Comparison of ENCODE assay signal across 18 mouse cellular contexts in genomic region chr6:39808511-39808910, GRCm38 (mm10). TPM values are rescaled to one million over a fixed set of nuclear protein-coding genes. Genes with fewer than 3 reads are reported as not detected.
A peak's percentile ranks its signal among the peaks of the same experiment; 100 is the strongest.
DNase-seq lines count a peak whose midpoint lies in the region; ATAC-seq and TF ChIP-seq lines count a peak whose summit lies in the region.
"Had no signal": no experiment of that assay in that cellular context is flagged by ENCODE, and none has a peak within 500 bp of the region (broad histone marks: within the 10 kb centered on the region; RNA-seq: fewer than 3 reads in every experiment).

No protein-coding gene starts in this region.

- no peaks in the 10 kb centered on the region for H3K27me3 ChIP-seq in midbrain, embryonic 13.5 days
- H3K27me3 ChIP-seq in midbrain, postnatal 0 days (ENCODE audit: insufficient read depth, low read length) = no peaks in the 10 kb centered on the region
- no peaks in the 10 kb centered on the region for H3K27me3 ChIP-seq in hindbrain, embryonic 10.5 days (ENCODE audit: insufficient read depth, poor library complexity, severe bottlenecking)
- H3K27me3 ChIP-seq: embryonic facial prominence, embryonic 12.5 days; forebrain, embryonic 13.5 days; heart, embryonic 12.5 days had no signal

- H3K9me3 ChIP-seq in midbrain, embryonic 13.5 days = no peaks in the 10 kb centered on the region
- H3K9me3 ChIP-seq in midbrain, postnatal 0 days (ENCODE audit: low read length) = no peaks in the 10 kb centered on the region
- H3K9me3 ChIP-seq in hindbrain, embryonic 10.5 days = no peaks in the 10 kb centered on the region
- H3K9me3 ChIP-seq: embryonic facial prominence, embryonic 12.5 days; forebrain, embryonic 13.5 days; heart, embryonic 12.5 days had no signal

- H3K9ac ChIP-seq in midbrain, embryonic 13.5 days (replicated peaks) = 0 out of 2 replicates have a peak overlapping the region, but pooled peaks have one; percentile 6
- H3K9ac ChIP-seq in midbrain, postnatal 0 days (replicated peaks; ENCODE audit: low read length, poor library complexity, severe bottlenecking) = no peak overlapping the region
- H3K9ac ChIP-seq: embryonic facial prominence, embryonic 12.5 days; forebrain, embryonic 13.5 days; heart, embryonic 12.5 days had no signal

- no peak for ATAC-seq in midbrain, embryonic 13.5 days
- ATAC-seq in midbrain, postnatal 0 days (ENCODE audit: low FRiP score) = no peak
- ATAC-seq: forebrain, embryonic 13.5 days; hindbrain, postnatal 0 days had no signal

- no peak for DNase-seq in midbrain, postnatal 0 days (ENCODE audit: low spot score)
- DNase-seq in retina, embryonic 14.5 days (ENCODE audit: low spot score) = peak; percentile 21
- peak; percentile 45 for DNase-seq in thymus, postnatal 0 days (ENCODE audit: low spot score)
- DNase-seq in thymus, postnatal 4 days = peak; percentile 35
- DNase-seq in hindbrain, embryonic 10.5 days (ENCODE audit: low spot score) = no peak
- no peak for DNase-seq in adrenal gland, adult 18-20 months (ENCODE audit: low spot score in 2 of 2)
- DNase-seq: adrenal gland, postnatal 10 days; cerebellum, adult 11 months; cerebellum, adult 8-10 months; cerebellum, postnatal 14 days; embryo, embryonic 11 days; gastrocnemius, adult 2 months; gastrocnemius, postnatal 25 days had no signal

- H3K4me2 ChIP-seq in midbrain, embryonic 13.5 days (replicated peaks) = no peak overlapping the region
- H3K4me2 ChIP-seq in midbrain, postnatal 0 days (ENCODE audit: low read depth, low read length, poor library complexity, severe bottlenecking) = no peak overlapping the region
- H3K4me2 ChIP-seq: embryonic facial prominence, embryonic 12.5 days; forebrain, embryonic 13.5 days; heart, embryonic 12.5 days had no signal

- no peak overlapping the region for H3K27ac ChIP-seq in midbrain, embryonic 13.5 days
- H3K27ac ChIP-seq in midbrain, postnatal 0 days (ENCODE audit: low read depth, low read length) = no peak overlapping the region
- H3K27ac ChIP-seq in hindbrain, embryonic 10.5 days = no peak overlapping the region
- H3K27ac ChIP-seq: embryonic facial prominence, embryonic 12.5 days; forebrain, embryonic 13.5 days; gastrocnemius, adult 2 months; hindbrain, postnatal 0 days had no signal

- 0 out of 2 replicates have a peak, but pooled peaks cover 2% of the 10 kb centered on the region for H3K36me3 ChIP-seq in midbrain, embryonic 13.5 days
- no peaks in the 10 kb centered on the region for H3K36me3 ChIP-seq in midbrain, postnatal 0 days (ENCODE audit: insufficient read depth, low read length)
- H3K36me3 ChIP-seq in hindbrain, embryonic 10.5 days = peaks cover 16% of the 10 kb centered on the region
- H3K36me3 ChIP-seq: embryonic facial prominence, embryonic 12.5 days had no signal

- no peak for TF ChIP-seq CTCF in midbrain, postnatal 0 days (IDR thresholded peaks at IDR 0.05)

- H3K4me1 ChIP-seq in midbrain, embryonic 13.5 days (replicated peaks) = peaks cover 16% of the 10 kb centered on the region
- H3K4me1 ChIP-seq in midbrain, postnatal 0 days (ENCODE audit: insufficient read depth, low read length) = no peaks in the 10 kb centered on the region
- peaks cover 17% of the 10 kb centered on the region for H3K4me1 ChIP-seq in hindbrain, embryonic 10.5 days (replicated peaks)
- H3K4me1 ChIP-seq: heart, embryonic 12.5 days had no signal

- H3K4me3 ChIP-seq in midbrain, embryonic 13.5 days (replicated peaks) = no peak overlapping the region
- H3K4me3 ChIP-seq in midbrain, postnatal 0 days (ENCODE audit: low read depth, low read length) = no peak overlapping the region
- no peak overlapping the region for H3K4me3 ChIP-seq in hindbrain, embryonic 10.5 days
- H3K4me3 ChIP-seq: embryonic facial prominence, embryonic 12.5 days; forebrain, embryonic 13.5 days; gastrocnemius, adult 2 months; heart, embryonic 12.5 days had no signal

- 29% methylated on average over 5 of the region's 5 CpGs for WGBS in midbrain, embryonic 13.5 days
- WGBS in midbrain, postnatal 0 days = 12% methylated on average over 5 of the region's 5 CpGs
- WGBS in hindbrain, embryonic 10.5 days = 77% methylated on average over 5 of the region's 5 CpGs

RNA-seq across cellular contexts. Expression of gene Mrps33, which starts 2.3 kb away (rescaled TPM):
- 208 and 229 TPM in 2 replicates for polyA plus RNA-seq in midbrain, embryonic 13.5 days (2015; fragmentation: Nextera tagmentation; extraction: Ambion mirVana)
- total RNA-seq in midbrain, postnatal 0 days (2014; rRNA removed) = 34.3 and 41.7 TPM in 2 replicates
- polyA plus RNA-seq in midbrain, postnatal 0 days (2015; fragmentation: Nextera tagmentation; extraction: Ambion mirVana) = 167 and 171 TPM in 2 replicates
- 263 and 278 TPM in 2 replicates for polyA plus RNA-seq in thymus, postnatal 0 days (2015; fragmentation: Nextera tagmentation; extraction: Ambion mirVana)
- polyA plus RNA-seq in hindbrain, embryonic 10.5 days (2016; fragmentation: Nextera tagmentation; extraction: Ambion mirVana) = 224 and 231 TPM in 2 replicates
- 10 to 100 TPM; 77.7 to 90.6 TPM for total RNA-seq in adrenal gland, adult 18-20 months (2021)

Comparison
In these comparisons a context has a peak if more than half of its experiments do, and no peak if none do; other contexts are left out.
1. DNase-seq: peak in retina, embryonic 14.5 days (single experiment), thymus, postnatal 0 days (single experiment) and thymus, postnatal 4 days (single experiment); none in midbrain, postnatal 0 days (single experiment), hindbrain, embryonic 10.5 days (single experiment) and adrenal gland, adult 18-20 months (0 of 2).